In genomic region chr6:17203302-17203701, GRCm38 (mm10) we compare ENCODE assay signal across 16 mouse cellular contexts.
"Had no signal": no experiment of that assay in that cellular context is flagged by ENCODE, and none has a peak within 500 bp of the region (broad histone marks: within the 10 kb centered on the region; RNA-seq: fewer than 3 reads in every experiment).

No protein-coding gene starts in this region.

- H3K27me3 ChIP-seq: neural tube, embryonic 13.5 days; neural tube, embryonic 15.5 days; stomach, embryonic 15.5 days had no signal

- H3K4me2 ChIP-seq: neural tube, embryonic 13.5 days; neural tube, embryonic 15.5 days; stomach, embryonic 15.5 days had no signal

- H3K4me3 ChIP-seq: neural tube, embryonic 13.5 days; neural tube, embryonic 15.5 days; stomach, embryonic 15.5 days had no signal

- DNase-seq: retina, postnatal 1 day; right cerebral cortex, adult 18-20 months; right cerebral cortex, postnatal 14 days; right cerebral cortex, postnatal 25 days; right cerebral cortex, postnatal 4 days; spleen, adult 18-20 months; thymus, adult 18-20 months; thymus, adult 2 months; thymus, postnatal 14 days; thymus, postnatal 25 days; thymus, postnatal 36 days; thymus, postnatal 4 days had no signal

- H3K27ac ChIP-seq: neural tube, embryonic 13.5 days; neural tube, embryonic 15.5 days; stomach, embryonic 15.5 days; stomach, postnatal 0 days had no signal

- H3K36me3 ChIP-seq: neural tube, embryonic 13.5 days; neural tube, embryonic 15.5 days; stomach, embryonic 15.5 days had no signal

- H3K9me3 ChIP-seq: neural tube, embryonic 13.5 days; neural tube, embryonic 15.5 days; stomach, embryonic 15.5 days had no signal

- H3K9ac ChIP-seq: neural tube, embryonic 13.5 days; neural tube, embryonic 15.5 days; stomach, embryonic 15.5 days had no signal

- H3K4me1 ChIP-seq: stomach, embryonic 15.5 days had no signal
